Mouse (Mus musculus) midbrain, postnatal 0 days (tissue): ENCODE results near the gene Trub2. TPM values are rescaled to one million over a fixed set of nuclear protein-coding genes. Genes with fewer than 3 reads are reported as not detected.

Experiments used
- ATAC-seq: fragments of 200-750 bp; cut with Nextera tagmentation; 2 replicates; pipeline ENCODE4 v1.8.0; 2017; ENCODE audit warnings: moderate number of reproducible peaks, mild to moderate bottlenecking, moderate TSS enrichment, moderate library complexity; ENCODE audit not compliant: low FRiP score
- DNase-seq: peaks from one replicate; pipeline ENCODE4 v3.0.0-alpha.2; 2015; ENCODE audit warnings: low spot score
- H3K27ac ChIP-seq: fragments of 300-500 bp; sonication (generic); 2 replicates; pipeline ENCODE4 v1.5.1; 2014; ENCODE audit warnings: low read depth, mild to moderate bottlenecking, low read length, mixed read lengths
- H3K27me3 ChIP-seq: fragments of 300-500 bp; sonication (generic); 2 replicates; pipeline ENCODE4 v1.6.1; 2014; ENCODE audit warnings: low read length, control low read depth, mixed read lengths; ENCODE audit not compliant: insufficient read depth
- H3K36me3 ChIP-seq: fragments of 300-500 bp; sonication (generic); 2 replicates; pipeline ENCODE4 v1.6.1; 2014; ENCODE audit warnings: low read length, control low read depth, mixed read lengths; ENCODE audit not compliant: insufficient read depth
- H3K4me1 ChIP-seq: fragments of 300-500 bp; sonication (generic); 2 replicates; pipeline ENCODE4 v1.6.1; 2014; ENCODE audit warnings: mild to moderate bottlenecking, control low read depth, antibody characterized with exemption, low read length, mixed read lengths; ENCODE audit not compliant: insufficient read depth
- H3K4me2 ChIP-seq: fragments of 300-500 bp; sonication (generic); 2 replicates; pipeline ENCODE4 v1.6.1; 2014; ENCODE audit warnings: low read depth, mild to moderate bottlenecking, low read length, mixed read lengths; ENCODE audit not compliant: poor library complexity, severe bottlenecking
- H3K4me3 ChIP-seq: fragments of 300-500 bp; sonication (generic); 2 replicates; pipeline ENCODE4 v1.5.1; 2014; ENCODE audit warnings: low read depth, mild to moderate bottlenecking, low read length, moderate library complexity
- H3K9ac ChIP-seq: fragments of 300-500 bp; sonication (generic); replicated peaks from 2 replicates; pipeline ENCODE4 v1.6.1; 2014; ENCODE audit warnings: mild to moderate bottlenecking, low read length, moderate library complexity, mixed read lengths; ENCODE audit not compliant: poor library complexity, severe bottlenecking
- H3K9me3 ChIP-seq: fragments of 300-500 bp; sonication (generic); 2 replicates; pipeline ENCODE4 v1.6.1; 2016; ENCODE audit warnings: low read length, control low read depth
- CTCF ChIP-seq: IDR thresholded peaks from 2 replicates; pipeline ENCODE4 v1.5.1; 2016; ENCODE audit warnings: antibody characterized with exemption, mild to moderate bottlenecking
- WGBS: fragments of 180-500 bp; shearing (Covaris S2); extraction: QIAGEN DNeasy Blood & Tissue Kit; methylation state at CpG from one replicate; pipeline ENCODE4 v1.1.7; 2014; 5-methylcytosine and 5-hydroxymethylcytosine counted together
- polyA plus RNA-seq: library from polyadenylated mRNA; unstranded; fragments of >200 nt; fragmentation: Nextera tagmentation; extraction: Ambion mirVana; gene quantifications from 2 replicates; pipeline ENCODE4 v1.2.1, GENCODE M21; 2015
- total RNA-seq: library from RNA; depleted of rRNA; stranded (reverse); fragments of >200 nt; gene quantifications from 2 replicates; pipeline ENCODE4 v1.2.3, GENCODE M21; 2014

The Trub2 gene
- total and polyA plus RNA-seq, 2 experiments from 2014 or later = 32.0 to 36.7 TPM

DNA sequence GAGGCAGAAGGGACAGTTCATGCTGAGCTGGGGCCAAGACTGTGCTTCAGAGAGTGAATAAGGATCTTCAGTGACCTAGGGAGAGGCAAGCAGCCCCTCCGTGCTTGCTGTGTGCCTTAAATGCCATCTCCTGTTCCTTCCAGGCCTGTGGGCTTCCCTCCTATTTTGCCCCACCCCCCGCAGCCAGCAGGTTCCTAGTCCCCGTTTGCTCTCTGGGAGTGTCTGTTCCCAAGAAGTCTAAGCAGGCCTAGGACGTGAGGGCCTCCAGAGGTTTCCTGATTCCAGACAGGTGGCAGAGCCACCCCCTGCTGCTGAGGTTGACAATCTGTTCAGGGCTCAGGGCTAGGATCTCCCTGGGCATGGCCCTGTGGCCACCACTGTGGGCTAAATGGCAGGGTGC is 49.5 kb downstream of the Trub2 start:
- no peak overlapping the region for H3K9ac ChIP-seq
- TF ChIP-seq CTCF = no peak
- H3K4me3 ChIP-seq = no peak overlapping the region
- ATAC-seq (no peak), DNase-seq (no peak)
- no peaks in the 10 kb centered on the region for H3K27me3 ChIP-seq
- WGBS = 73% methylated on average over 4 of the region's 4 CpGs
- H3K9me3 ChIP-seq = no peaks in the 10 kb centered on the region
- H3K36me3 ChIP-seq = peaks cover 47% of the 10 kb centered on the region
- no peaks in the 10 kb centered on the region for H3K4me1 ChIP-seq
- H3K4me2 ChIP-seq = no peak overlapping the region
- no peak overlapping the region for H3K27ac ChIP-seq

GRCm38 (mm10) chr2:29737209-29737925 is 50.9 kb downstream of the Trub2 start:
- H3K4me2 ChIP-seq = no peak overlapping the region
- H3K27ac ChIP-seq = no peak overlapping the region
- no peak overlapping the region for H3K9ac ChIP-seq
- DNase-seq (no peak), ATAC-seq (no peak)
- peaks cover 61% of the 10 kb centered on the region for H3K36me3 ChIP-seq
- WGBS = 89% methylated on average over 12 of the region's 12 CpGs
- TF ChIP-seq CTCF = no peak
- no peaks in the 10 kb centered on the region for H3K4me1 ChIP-seq
- H3K27me3 ChIP-seq = no peaks in the 10 kb centered on the region
- H3K4me3 ChIP-seq = no peak overlapping the region
- no peaks in the 10 kb centered on the region for H3K9me3 ChIP-seq

- H3K9ac ChIP-seq = no peak overlapping the region
- DNase-seq (no peak), ATAC-seq (no peak)
- H3K27ac ChIP-seq = no peak overlapping the region
- H3K4me2 ChIP-seq = no peak overlapping the region
- no peak for TF ChIP-seq CTCF
- no peaks in the 10 kb centered on the region for H3K27me3 ChIP-seq
- peaks cover 71% of the 10 kb centered on the region for H3K36me3 ChIP-seq
- 96% methylated on average over 12 of the region's 12 CpGs for WGBS
- no peaks in the 10 kb centered on the region for H3K9me3 ChIP-seq
- no peak overlapping the region for H3K4me3 ChIP-seq
- H3K4me1 ChIP-seq = no peaks in the 10 kb centered on the region
Measured at GRCm38 (mm10) chr2:29735708-29736107, 52.6 kb downstream of the Trub2 start.

GRCm38 (mm10) chr2:29733348-29733747 is 55.0 kb downstream of the Trub2 start:
- no peak overlapping the region for H3K4me2 ChIP-seq
- H3K36me3 ChIP-seq = peaks cover 84% of the 10 kb centered on the region
- TF ChIP-seq CTCF = no peak
- DNase-seq = no peak
- no peaks in the 10 kb centered on the region for H3K9me3 ChIP-seq
- 98% methylated on average over 5 of the region's 5 CpGs for WGBS
- no peak overlapping the region for H3K27ac ChIP-seq
- H3K9ac ChIP-seq = no peak overlapping the region
- no peak overlapping the region for H3K4me3 ChIP-seq
- no peak for ATAC-seq
- H3K27me3 ChIP-seq = no peaks in the 10 kb centered on the region
- H3K4me1 ChIP-seq = no peaks in the 10 kb centered on the region

DNA sequence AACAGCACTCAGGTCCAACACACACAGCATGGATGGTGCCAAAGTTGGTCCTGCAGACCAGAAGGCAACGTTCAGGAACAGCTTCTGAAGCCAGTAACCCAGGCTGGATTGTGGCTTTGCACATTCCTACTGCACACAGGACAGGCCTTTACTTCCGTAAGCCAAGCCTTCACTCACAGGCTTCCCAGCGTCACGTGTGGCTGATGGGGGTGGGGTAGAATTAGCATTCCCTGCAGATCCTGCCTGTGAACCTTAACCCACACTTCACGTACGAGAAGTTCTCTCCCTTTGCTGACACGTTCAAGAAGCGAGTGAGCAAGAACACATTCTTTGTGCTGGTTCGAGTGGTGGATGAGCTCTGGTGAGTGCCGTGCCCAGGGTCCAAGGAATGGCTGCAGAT is 55.7 kb downstream of the Trub2 start:
- Histone ChIP-seq H3K4me2 (no peak overlapping the region), H3K36me3 (peaks cover 84% of the 10 kb centered on the region), H3K9ac (no peak overlapping the region), H3K4me3 (no peak overlapping the region), H3K27ac (no peak overlapping the region), H3K4me1 (no peaks in the 10 kb centered on the region), H3K9me3 (no peaks in the 10 kb centered on the region), H3K27me3 (no peaks in the 10 kb centered on the region)
- no peak for DNase-seq
- no peak for TF ChIP-seq CTCF
- ATAC-seq = no peak
- WGBS = 87% methylated on average over 10 of the region's 10 CpGs

GRCm38 (mm10) chr2:29731545-29731944 is 56.8 kb downstream of the Trub2 start:
- Histone ChIP-seq H3K36me3 (peaks cover 83% of the 10 kb centered on the region), H3K4me1 (no peaks in the 10 kb centered on the region), H3K9ac (no peak overlapping the region), H3K27ac (no peak overlapping the region), H3K4me2 (no peak overlapping the region), H3K27me3 (no peaks in the 10 kb centered on the region), H3K4me3 (no peak overlapping the region), H3K9me3 (no peaks in the 10 kb centered on the region)
- no peak for DNase-seq
- no peak for ATAC-seq
- WGBS = 81% methylated on average over 3 of the region's 3 CpGs
- TF ChIP-seq CTCF = peak; percentile 58
